Comparison of ENCODE assay signal across 9 mouse cellular contexts in the genomic region with DNA sequence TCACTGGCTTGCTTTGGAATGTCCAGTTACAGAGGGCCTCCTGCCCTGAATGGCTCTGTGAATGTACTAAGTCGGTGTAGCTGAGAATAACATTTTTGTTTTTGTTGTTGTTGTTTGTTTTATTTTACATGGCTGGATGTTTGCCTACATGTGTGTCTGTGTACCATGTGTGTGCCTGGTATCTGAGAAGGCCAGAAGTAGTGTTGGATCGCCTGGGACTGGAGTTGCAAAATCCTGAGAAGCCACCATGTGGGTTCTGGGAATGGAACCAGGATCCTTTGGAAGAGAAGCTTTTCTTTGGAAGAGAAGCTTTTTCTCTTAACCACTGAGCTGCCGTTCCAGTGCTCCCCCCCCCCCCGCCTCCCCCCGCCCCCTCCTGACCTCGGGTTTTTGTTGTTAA. TPM values are rescaled to one million over a fixed set of nuclear protein-coding genes. Genes with fewer than 3 reads are reported as not detected.
DNase-seq lines count a peak whose midpoint lies in the region; ATAC-seq and TF ChIP-seq lines count a peak whose summit lies in the region.
"Had no signal": no experiment of that assay in that cellular context is flagged by ENCODE, and none has a peak within 500 bp of the region (broad histone marks: within the 10 kb centered on the region; RNA-seq: fewer than 3 reads in every experiment).

No protein-coding gene starts in this region.

- H3K27ac ChIP-seq in heart, embryonic 12.5 days (ENCODE audit: poor library complexity, severe bottlenecking): no peak overlapping the region
- no peak overlapping the region for H3K27ac ChIP-seq in neural tube, embryonic 12.5 days
- H3K27ac ChIP-seq in liver, embryonic 15.5 days (replicated peaks): peak overlapping the region; percentile 59
- H3K27ac ChIP-seq in thymus, adult 2 months (ENCODE audit: control insufficient read depth, insufficient read depth, low read length): no peak overlapping the region

- no peak for ATAC-seq in heart, embryonic 12.5 days (ENCODE audit: insufficient number of reproducible peaks, low FRiP score)
- no peak for ATAC-seq in neural tube, embryonic 12.5 days (ENCODE audit: low FRiP score, low read depth)
- no peak for ATAC-seq in liver, embryonic 15.5 days (ENCODE audit: insufficient read depth)

- TF ChIP-seq POLR2A in thymus, adult 2 months (IDR thresholded peaks at IDR 0.05; ENCODE audit: control insufficient read depth, extremely low read depth, insufficient read depth, low read length, poor library complexity): no peak

- no peak overlapping the region for H3K4me3 ChIP-seq in heart, embryonic 12.5 days
- H3K4me3 ChIP-seq in neural tube, embryonic 12.5 days: no peak overlapping the region
- H3K4me3 ChIP-seq in liver, embryonic 15.5 days (replicated peaks): no peak overlapping the region
- no peak overlapping the region for H3K4me3 ChIP-seq in thymus, adult 2 months (ENCODE audit: control insufficient read depth, insufficient read depth, low read length)

- peaks cover 59% of the 10 kb centered on the region for H3K4me1 ChIP-seq in heart, embryonic 12.5 days (replicated peaks)
- H3K4me1 ChIP-seq in neural tube, embryonic 12.5 days: peaks cover 59% of the 10 kb centered on the region
- H3K4me1 ChIP-seq in liver, embryonic 15.5 days (replicated peaks): peaks cover 91% of the 10 kb centered on the region
- H3K4me1 ChIP-seq in thymus, adult 2 months (replicated peaks; ENCODE audit: control insufficient read depth, insufficient read depth, low read length): peaks cover 38% of the 10 kb centered on the region

- H3K9ac ChIP-seq in heart, embryonic 12.5 days: no peak overlapping the region
- no peak overlapping the region for H3K9ac ChIP-seq in neural tube, embryonic 12.5 days
- H3K9ac ChIP-seq in liver, embryonic 15.5 days: no peak overlapping the region

- peaks cover 9% of the 10 kb centered on the region; the same call in 1 of the 2 replicates for H3K36me3 ChIP-seq in heart, embryonic 12.5 days
- H3K36me3 ChIP-seq in neural tube, embryonic 12.5 days: peaks cover 5% of the 10 kb centered on the region
- H3K36me3 ChIP-seq in liver, embryonic 15.5 days (replicated peaks): 0 out of 2 replicates have a peak, but pooled peaks cover 6% of the 10 kb centered on the region
- no peaks in the 10 kb centered on the region for H3K36me3 ChIP-seq in thymus, adult 2 months (ENCODE audit: control insufficient read depth, insufficient read depth, low read length)

- DNase-seq in heart, adult 18-20 months: peak; percentile 57 to 60
- no peak for DNase-seq in neural tube, embryonic 10.5 days (ENCODE audit: extremely low spot score, low spot score)
- no peak for DNase-seq in cerebellum, adult 11-12 months
- DNase-seq in urinary bladder, postnatal 14 days (ENCODE audit: low spot score): no peak
- no peak for DNase-seq in thymus, adult 2 months
- DNase-seq: retina, postnatal 1 day had no signal

- H3K9me3 ChIP-seq in heart, embryonic 12.5 days (replicated peaks): no peaks in the 10 kb centered on the region
- H3K9me3 ChIP-seq in neural tube, embryonic 12.5 days: no peaks in the 10 kb centered on the region
- H3K9me3 ChIP-seq in liver, embryonic 15.5 days (replicated peaks): no peaks in the 10 kb centered on the region

- TF ChIP-seq CTCF in thymus, adult 2 months (IDR thresholded peaks at IDR 0.05; ENCODE audit: borderline replicate concordance, control insufficient read depth, extremely low read depth, insufficient read depth, low read length, poor library complexity): no peak

- WGBS in heart, embryonic 12.5 days: 50% methylated on average over 6 of the region's 6 CpGs
- WGBS in neural tube, embryonic 12.5 days: 41% methylated on average over 6 of the region's 6 CpGs
- 41% methylated on average over 6 of the region's 6 CpGs for WGBS in liver, embryonic 15.5 days (ENCODE audit: insufficient replicate concordance)
- WGBS in thymus, adult 2 months: 83% methylated on average over 6 of the region's 6 CpGs

- no peaks in the 10 kb centered on the region for H3K27me3 ChIP-seq in heart, embryonic 12.5 days (replicated peaks)
- no peaks in the 10 kb centered on the region for H3K27me3 ChIP-seq in neural tube, embryonic 12.5 days (replicated peaks)
- H3K27me3 ChIP-seq in liver, embryonic 15.5 days: peaks cover 28% of the 10 kb centered on the region
- H3K27me3 ChIP-seq in thymus, adult 2 months (ENCODE audit: control insufficient read depth, insufficient read depth, low read length): no peaks in the 10 kb centered on the region

- no peak overlapping the region for H3K4me2 ChIP-seq in heart, embryonic 12.5 days
- H3K4me2 ChIP-seq in neural tube, embryonic 12.5 days (replicated peaks): peak overlapping the region; percentile 84
- H3K4me2 ChIP-seq in liver, embryonic 15.5 days: peak overlapping the region; percentile 92

RNA-seq across cellular contexts. Expression of a gene that starts 3.7 kb away (rescaled TPM):
- total RNA-seq in heart, adult 18-20 months (2021): 10 to 100 TPM; 34.9 to 36.6 TPM
- polyA plus RNA-seq in heart, embryonic 12.5 days (2016; fragmentation: Nextera tagmentation; extraction: Ambion mirVana): 46.9 and 49.5 TPM in 2 replicates
- polyA plus RNA-seq in neural tube, embryonic 12.5 days (2016; fragmentation: Nextera tagmentation; extraction: Ambion mirVana): 103 and 105 TPM in 2 replicates
- polyA plus RNA-seq in liver, embryonic 15.5 days (2015; fragmentation: Nextera tagmentation; extraction: Ambion mirVana): 31.4 and 36.7 TPM in 2 replicates
- 167 and 178 TPM in 2 replicates for polyA plus RNA-seq in thymus, adult 2 months (2012; rRNA removed)

RNA-seq across cellular contexts. Expression of a gene that starts 20.3 kb away (rescaled TPM):
- total RNA-seq in heart, adult 18-20 months (2021): 100 to 1,000 TPM; 505 to 584 TPM
- polyA plus RNA-seq in heart, embryonic 12.5 days (2016; fragmentation: Nextera tagmentation; extraction: Ambion mirVana): 404 and 410 TPM in 2 replicates
- polyA plus RNA-seq in neural tube, embryonic 12.5 days (2016; fragmentation: Nextera tagmentation; extraction: Ambion mirVana): 369 and 383 TPM in 2 replicates
- polyA plus RNA-seq in liver, embryonic 15.5 days (2015; fragmentation: Nextera tagmentation; extraction: Ambion mirVana): 185 and 242 TPM in 2 replicates
- 140 and 154 TPM in 2 replicates for polyA plus RNA-seq in thymus, adult 2 months (2012; rRNA removed)

RNA-seq across cellular contexts. Expression of a gene that starts 26.8 kb away (rescaled TPM):
- total RNA-seq in heart, adult 18-20 months (2021): not detected
- polyA plus RNA-seq in heart, embryonic 12.5 days (2016; fragmentation: Nextera tagmentation; extraction: Ambion mirVana): not detected in 2 replicates
- 0.56 and 0.70 TPM in 2 replicates for polyA plus RNA-seq in neural tube, embryonic 12.5 days (2016; fragmentation: Nextera tagmentation; extraction: Ambion mirVana)
- not detected in 2 replicates for polyA plus RNA-seq in liver, embryonic 15.5 days (2015; fragmentation: Nextera tagmentation; extraction: Ambion mirVana)
- 0.38 and 0.50 TPM in 2 replicates for polyA plus RNA-seq in thymus, adult 2 months (2012; rRNA removed)

RNA-seq across cellular contexts. Expression of a gene that starts 36.1 kb away (rescaled TPM):
- total RNA-seq in heart, adult 18-20 months (2021): 1 to 10 TPM; 6.4 to 8.4 TPM
- polyA plus RNA-seq in heart, embryonic 12.5 days (2016; fragmentation: Nextera tagmentation; extraction: Ambion mirVana): 10.9 and 11.4 TPM in 2 replicates
- polyA plus RNA-seq in neural tube, embryonic 12.5 days (2016; fragmentation: Nextera tagmentation; extraction: Ambion mirVana): 21.1 and 23.4 TPM in 2 replicates
- 5.4 and 5.8 TPM in 2 replicates for polyA plus RNA-seq in liver, embryonic 15.5 days (2015; fragmentation: Nextera tagmentation; extraction: Ambion mirVana)
- polyA plus RNA-seq in thymus, adult 2 months (2012; rRNA removed): 14.9 and 16.6 TPM in 2 replicates

RNA-seq across cellular contexts. Expression of a gene that starts 38.1 kb away (rescaled TPM):
- under 1 TPM; 0.51 to 0.55 TPM for total RNA-seq in heart, adult 18-20 months (2021)
- 6.9 and 7.4 TPM in 2 replicates for polyA plus RNA-seq in heart, embryonic 12.5 days (2016; fragmentation: Nextera tagmentation; extraction: Ambion mirVana)
- polyA plus RNA-seq in neural tube, embryonic 12.5 days (2016; fragmentation: Nextera tagmentation; extraction: Ambion mirVana): 12.9 and 15.8 TPM in 2 replicates
- 0.30 and 0.39 TPM in 2 replicates for polyA plus RNA-seq in liver, embryonic 15.5 days (2015; fragmentation: Nextera tagmentation; extraction: Ambion mirVana)
- polyA plus RNA-seq in thymus, adult 2 months (2012; rRNA removed): 4.7 and 6.2 TPM in 2 replicates

Comparison
In these comparisons a context has a peak if more than half of its experiments do, and no peak if none do; other contexts are left out.
1. DNase-seq: peak in heart, adult 18-20 months (2 of 2); none in neural tube, embryonic 10.5 days (single experiment), cerebellum, adult 11-12 months (single experiment), urinary bladder, postnatal 14 days (single experiment) and thymus, adult 2 months (single experiment).